Mouse (Mus musculus) left cerebral cortex, postnatal 36 days (tissue): Measurements from ENCODE around the gene Crybb1. TPM values are rescaled to one million over a fixed set of nuclear protein-coding genes. Genes with fewer than 3 reads are reported as not detected.

Source experiments
- DNase-seq, 2 experiments: peaks; one replicate each; pipeline ENCODE4 v3.0.0; 2021 to 2022; ENCODE audit warnings: low spot score in 2 of 2, mixed read lengths in 1 of 2
- intact Hi-C: fragments of 180-260 bp; cut with DNase I; formaldehyde crosslinking; loops from one replicate; pipeline ENCODE4 v1.15.1; 2025
- total RNA-seq, 2 experiments: library from RNA; stranded (reverse); gene quantifications; 2 replicates each; pipeline ENCODE4 v1.2.3; 2021

The Crybb1 gene
- total RNA-seq, result 1 to 10 TPM; 7.1 to 10.0 TPM

DNA sequence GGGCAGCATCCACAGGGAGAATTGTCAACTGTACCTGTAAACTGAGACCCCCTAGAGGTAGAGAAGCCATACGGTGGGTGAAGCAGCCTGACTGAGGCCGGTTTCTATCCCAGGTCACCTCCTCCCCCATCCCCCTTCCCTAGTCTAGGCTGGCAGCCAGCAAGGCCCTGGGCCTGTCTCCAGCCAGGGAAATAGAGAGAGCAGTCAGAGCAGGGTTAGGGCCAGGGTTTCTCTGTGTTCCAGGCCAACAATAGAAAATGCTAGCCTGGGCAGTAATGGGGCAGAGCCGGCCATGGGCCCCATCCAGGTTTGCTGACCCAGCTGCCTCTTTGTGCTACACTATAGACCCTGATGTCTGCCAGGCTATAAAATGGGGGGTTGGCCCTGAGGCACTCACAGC, at the start of gene Crybb1:
Gene Crybb1, plus strand, starts transcription at position 390 of the 400 bp plus-strand sequence.
- intact Hi-C loops, result no loop called here
- peak; percentile 49 to 59 for DNase-seq

DNA sequence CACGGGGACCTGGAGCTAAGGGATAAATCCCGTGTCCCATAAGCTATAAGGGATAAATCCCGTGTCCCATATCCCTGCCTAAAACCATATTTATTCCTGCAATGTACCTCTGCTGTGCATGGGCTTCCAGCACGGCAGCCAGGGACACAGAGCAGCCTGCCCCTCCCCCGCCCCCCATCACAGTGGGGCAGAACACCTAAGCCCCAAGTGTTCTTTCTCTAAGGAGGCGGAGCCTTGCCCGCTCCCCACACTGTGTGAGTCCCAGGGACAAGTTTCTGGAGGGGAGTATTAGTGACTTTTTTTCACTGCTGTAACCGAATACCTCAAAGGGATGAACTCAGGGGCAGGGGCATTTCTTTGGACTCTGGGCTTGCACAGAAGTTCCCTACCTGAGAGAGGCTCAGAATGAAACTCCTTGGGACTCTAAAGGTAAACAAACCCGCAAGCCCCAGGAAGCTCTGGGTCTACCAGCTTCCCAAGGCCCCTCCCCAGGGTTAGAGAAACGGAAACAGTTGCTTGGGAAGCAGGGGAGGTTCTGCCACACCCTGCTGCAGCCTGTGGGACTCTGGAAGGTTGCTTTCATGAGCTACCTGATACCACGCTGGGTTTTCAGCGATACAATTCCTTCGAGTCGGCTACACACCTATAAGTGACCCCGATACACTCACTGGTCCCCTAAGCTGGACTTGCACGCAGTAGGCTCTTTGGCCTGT, 48.9 kb upstream of the Crybb1 start:
- intact Hi-C loops, result loop anchor here (5.0 kb wide), 1 partner anchor 794 kb away; no protein-coding TSS in a partner anchor
- DNase-seq, result no peak

DNA sequence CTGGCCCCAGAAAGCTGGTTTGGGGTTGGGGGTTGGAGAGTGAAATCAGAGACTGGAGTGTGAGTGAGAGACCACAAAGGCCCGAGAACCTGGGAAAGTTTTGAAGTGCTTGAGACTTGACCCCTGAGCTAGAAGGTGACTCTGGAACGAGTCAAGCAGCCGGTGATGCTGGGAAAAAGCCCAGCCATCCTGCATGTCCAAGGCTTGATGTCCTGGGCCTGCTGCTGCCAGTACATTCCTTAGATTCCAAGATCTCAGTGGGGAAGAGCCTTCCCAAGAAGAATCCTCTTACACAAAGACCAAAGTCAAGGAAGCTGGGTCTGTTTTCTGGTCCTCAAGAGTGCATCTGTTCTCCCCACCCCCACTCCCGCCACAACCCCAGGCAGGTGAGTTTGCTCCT, 47.3 kb upstream of the Crybb1 start:
- intact Hi-C loops, result loop anchor here (5.0 kb wide), 1 partner anchor 796 kb away; no protein-coding TSS in a partner anchor
- DNase-seq, result no peak

GRCm38 (mm10) chr5:112210104-112210503, 45.5 kb upstream of the Crybb1 start:
- intact Hi-C loops, result no loop called here
- DNase-seq, result no peak

- no peak for DNase-seq
- intact Hi-C loops, result no loop called here
These were observed 43.7 kb upstream of the Crybb1 start for GRCm38 (mm10) chr5:112211911-112212310.

DNA sequence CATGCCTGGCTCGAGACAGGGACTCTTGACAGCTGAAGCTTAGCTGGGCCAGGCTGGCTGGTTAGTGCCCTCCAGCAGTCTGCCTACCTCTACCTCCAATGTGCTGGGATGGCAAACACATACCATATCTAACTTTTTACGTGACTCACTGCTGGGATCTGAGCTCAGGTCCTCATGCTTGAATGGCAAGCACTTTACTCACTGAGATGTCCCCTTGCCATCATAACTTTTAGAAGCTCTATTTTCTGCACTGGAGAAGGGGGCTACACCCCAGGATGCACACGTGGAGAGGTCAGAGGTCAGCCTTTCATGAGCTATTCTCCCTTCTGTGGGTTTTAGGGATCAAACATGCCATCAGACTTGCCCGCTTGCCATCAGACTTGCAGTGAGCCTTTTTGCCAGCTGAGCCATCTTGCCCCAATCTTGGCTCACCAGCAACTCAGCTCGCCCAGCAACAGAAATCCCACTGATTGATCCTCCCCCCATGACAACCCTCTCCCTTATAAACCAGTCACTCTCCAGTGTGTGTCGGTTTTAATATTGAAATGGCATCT, 42.8 kb upstream of the Crybb1 start:
- intact Hi-C loops, result no loop called here
- no peak for DNase-seq

GRCm38 (mm10) chr5:112213331-112214240, 42.0 kb upstream of the Crybb1 start:
- intact Hi-C loops, result no loop called here
- no peak for DNase-seq

DNA sequence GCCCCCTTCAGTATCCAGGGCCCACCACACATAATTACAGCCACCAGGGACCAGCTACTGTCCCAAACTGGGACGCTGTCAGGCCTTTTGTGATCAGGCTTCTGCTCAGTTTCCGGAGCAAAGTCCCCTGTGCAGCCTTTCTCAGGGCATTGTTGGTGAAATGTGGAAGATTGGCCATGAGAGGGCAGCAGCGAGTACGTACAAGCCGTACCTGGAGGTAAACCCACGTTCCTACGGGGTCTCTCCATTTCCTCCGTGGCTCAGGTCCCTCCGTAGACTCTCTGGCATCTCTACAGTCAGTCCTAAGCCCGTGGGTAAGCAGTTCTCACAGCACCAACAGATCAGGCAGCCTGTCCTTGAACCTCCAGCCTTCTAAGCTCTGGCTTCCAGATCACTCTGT, 41.2 kb upstream of the Crybb1 start:
- peak; percentile 68 for DNase-seq
- intact Hi-C loops, result no loop called here

GRCm38 (mm10) chr5:112215291-112215751, 40.3 kb upstream of the Crybb1 start:
- intact Hi-C loops, result no loop called here
- peak; percentile 67 for DNase-seq

- intact Hi-C loops, result no loop called here
- DNase-seq, result peak; percentile 54 to 55
These were observed 39.8 kb upstream of the Crybb1 start for GRCm38 (mm10) chr5:112215801-112216251.

DNA sequence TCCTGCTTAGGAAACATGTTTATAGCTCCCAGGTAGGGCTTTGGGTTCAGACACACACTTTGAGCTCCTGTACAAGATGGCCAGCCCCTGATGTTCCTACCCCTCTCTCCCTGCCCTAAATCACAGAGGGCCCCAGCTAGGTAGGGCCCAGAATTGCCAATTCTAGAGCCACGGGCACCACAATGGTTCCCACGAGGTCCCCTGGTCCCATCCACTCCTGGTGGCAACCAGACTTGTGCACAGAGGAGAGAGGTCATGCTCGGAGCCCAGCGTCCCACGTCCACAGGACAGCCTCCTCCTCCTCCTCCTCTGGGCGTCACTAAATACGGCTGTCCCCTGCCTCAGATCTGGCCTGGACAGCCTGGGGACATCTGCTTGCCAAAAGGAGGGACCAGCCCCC, 39.3 kb upstream of the Crybb1 start:
- intact Hi-C loops, result no loop called here
- no peak for DNase-seq

- intact Hi-C loops, result no loop called here
- DNase-seq, result no peak
These were observed 38.6 kb upstream of the Crybb1 start for GRCm38 (mm10) chr5:112217031-112217430.

GRCm38 (mm10) chr5:112218679-112219078, 36.9 kb upstream of the Crybb1 start:
- no peak for DNase-seq
- intact Hi-C loops, result no loop called here

- DNase-seq, result no peak
- intact Hi-C loops, result no loop called here
These were observed 36.2 kb upstream of the Crybb1 start for GRCm38 (mm10) chr5:112219398-112219797.

- no peak for DNase-seq
- intact Hi-C loops, result no loop called here
These were observed 35.4 kb upstream of the Crybb1 start for GRCm38 (mm10) chr5:112220203-112220602.

GRCm38 (mm10) chr5:112225591-112225990, 30.0 kb upstream of the Crybb1 start:
- intact Hi-C loops, result loop anchor here (5.0 kb wide), 1 partner anchor 52 kb away; the partner anchor contains the start of gene Tpst2
- DNase-seq, result no peak

DNA sequence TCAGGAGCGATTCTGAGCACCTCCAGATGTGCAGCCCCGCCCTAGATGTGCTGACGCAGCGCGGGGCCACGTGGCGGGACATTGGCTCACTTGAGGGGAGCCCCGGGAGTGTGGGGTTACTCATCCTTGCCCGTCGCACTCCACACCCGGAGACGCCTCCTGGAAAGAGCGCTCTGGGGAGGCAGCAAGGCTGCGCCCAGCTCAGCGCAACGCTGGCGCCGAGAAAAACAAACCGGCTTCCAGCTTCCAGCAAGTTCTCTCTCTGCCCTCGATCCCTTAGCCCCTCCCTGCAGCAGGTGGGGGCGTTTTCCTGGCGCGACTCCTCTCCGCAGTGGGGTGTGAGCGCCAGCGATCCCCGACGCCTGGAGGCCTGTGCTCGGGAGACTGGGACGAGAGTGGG, 28.3 kb upstream of the Crybb1 start:
- intact Hi-C loops, result loop anchor here (5.0 kb wide), 1 partner anchor 50 kb away; the partner anchor contains the start of gene Tpst2
- DNase-seq, result peak; percentile 73 to 85

DNA sequence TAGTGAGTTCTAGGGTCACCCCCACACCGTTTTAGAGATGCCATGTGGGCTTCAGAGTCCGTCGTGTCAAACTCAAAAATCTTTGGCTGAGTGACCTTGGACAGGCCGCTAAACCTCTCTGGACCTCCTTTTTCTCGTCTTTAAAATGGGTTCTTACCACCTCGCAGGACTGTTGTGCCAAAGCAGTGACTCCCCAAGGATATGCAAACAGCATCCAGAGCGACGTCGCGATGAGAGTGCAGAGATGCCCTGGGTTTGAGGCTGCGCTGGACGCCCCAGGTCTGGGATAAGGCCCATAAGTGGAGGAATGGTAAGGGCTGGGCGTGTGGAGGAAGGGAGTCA, 27.7 kb upstream of the Crybb1 start:
- no peak for DNase-seq
- intact Hi-C loops, result loop anchor here (1.0 to 5.0 kb wide), 2 partner anchors 49 to 93 kb away; partner anchors contain the start of gene Tpst2

- peak; percentile 78 to 83 for DNase-seq
- intact Hi-C loops, result loop anchor here (1.0 to 5.0 kb wide), 2 partner anchors 49 to 93 kb away; partner anchors contain the start of gene Tpst2
These were observed 27.2 kb upstream of the Crybb1 start for GRCm38 (mm10) chr5:112228240-112229076.
